Mouse (Mus musculus) forebrain, postnatal 0 days (tissue): ENCODE measurements around the gene Zfpm1. TPM values are rescaled to one million over a fixed set of nuclear protein-coding genes. Genes with fewer than 3 reads are reported as not detected.

Source experiments
- ATAC-seq: fragments of 200-750 bp; cut with Nextera tagmentation; 2 replicates; pipeline ENCODE4 v1.8.0; 2017; ENCODE audit warnings: mild to moderate bottlenecking, moderate library complexity
- DNase-seq: peaks from one replicate; pipeline ENCODE4 v3.0.0-alpha.2; 2015
- H3K27ac ChIP-seq: fragments of 300-500 bp; sonication (generic); 2 replicates; pipeline ENCODE4 v1.5.1; 2014; ENCODE audit warnings: low read depth, mild to moderate bottlenecking, antibody characterized with exemption, low read length, moderate library complexity, mixed read lengths
- H3K27me3 ChIP-seq: fragments of 300-500 bp; sonication (generic); 2 replicates; pipeline ENCODE4 v1.6.1; 2014; ENCODE audit warnings: mild to moderate bottlenecking, low read length, mixed read lengths; ENCODE audit not compliant: insufficient read depth
- H3K36me3 ChIP-seq: fragments of 300-500 bp; sonication (generic); 2 replicates; pipeline ENCODE4 v1.6.1; 2014; ENCODE audit warnings: mild to moderate bottlenecking, moderate library complexity; ENCODE audit not compliant: insufficient read depth
- H3K4me1 ChIP-seq: fragments of 300-500 bp; sonication (generic); 2 replicates; pipeline ENCODE4 v1.6.1; 2014; ENCODE audit warnings: antibody characterized with exemption; ENCODE audit not compliant: insufficient read depth
- H3K4me2 ChIP-seq: fragments of 300-500 bp; sonication (generic); 2 replicates; pipeline ENCODE4 v1.6.1; 2014; ENCODE audit warnings: low read depth, mild to moderate bottlenecking, moderate library complexity
- H3K4me3 ChIP-seq: fragments of 300-500 bp; sonication (generic); 2 replicates; pipeline ENCODE4 v1.5.1; 2014; ENCODE audit warnings: low read depth, low read length, mixed read lengths
- H3K9ac ChIP-seq: fragments of 300-500 bp; sonication (generic); 2 replicates; pipeline ENCODE4 v1.6.1; 2014; ENCODE audit warnings: mild to moderate bottlenecking
- H3K9me3 ChIP-seq: fragments of 300-500 bp; sonication (generic); 2 replicates; pipeline ENCODE4 v1.6.1; 2016; ENCODE audit warnings: low read length
- CTCF ChIP-seq: sonication (generic); IDR thresholded peaks from 2 replicates; pipeline ENCODE4 v1.5.1; 2016; ENCODE audit warnings: antibody characterized with exemption, control low read depth, low read depth
- WGBS: fragments of 180-500 bp; shearing (Covaris S2); extraction: QIAGEN DNeasy Blood & Tissue Kit; methylation state at CpG from one replicate; pipeline ENCODE4 v1.1.7; 2014; 5-methylcytosine and 5-hydroxymethylcytosine counted together
- polyA plus RNA-seq: library from polyadenylated mRNA; unstranded; fragments of >200 nt; fragmentation: Nextera tagmentation; extraction: Ambion mirVana; gene quantifications from 2 replicates; pipeline ENCODE4 v1.2.1, GENCODE M21; 2015
- total RNA-seq: library from RNA; depleted of rRNA; stranded (reverse); fragments of >200 nt; gene quantifications from 2 replicates; pipeline ENCODE4 v1.2.3, GENCODE M21; 2014

Gene Zfpm1
- total and polyA plus RNA-seq, 2 experiments from 2014 or later: 1.1 to 10.1 TPM

GRCm38 (mm10) chr8:122360696-122361416, 78.9 kb downstream of the Zfpm1 start, which contains the start of gene Trhr2:
Gene Trhr2 (minus strand): TSS chr8:122360746.
- TF ChIP-seq CTCF: no peak
- H3K9me3 ChIP-seq: no peaks in the 10 kb centered on the region
- H3K36me3 ChIP-seq: no peaks in the 10 kb centered on the region
- no peak within 1 kb of the TSS for H3K4me2 ChIP-seq
- no peak within 1 kb of the TSS for H3K9ac ChIP-seq
- no peak within 1 kb of the TSS for H3K27ac ChIP-seq
- DNase-seq: no peak
- H3K4me3 ChIP-seq: no peak within 1 kb of the TSS
- 74% methylated on average over 7 of the region's 7 CpGs for WGBS
- no peaks in the 10 kb centered on the region for H3K4me1 ChIP-seq
- ATAC-seq: no peak
- H3K27me3 ChIP-seq: peaks cover 7% of the 10 kb centered on the region; the same call in 1 of the 2 replicates

GRCm38 (mm10) chr8:122362271-122362670, 80.3 kb downstream of the Zfpm1 start:
- DNase-seq (no peak), ATAC-seq (no peak)
- H3K36me3 ChIP-seq: no peaks in the 10 kb centered on the region
- H3K4me1 ChIP-seq: no peaks in the 10 kb centered on the region
- no peak overlapping the region for H3K4me2 ChIP-seq
- no peak overlapping the region for H3K4me3 ChIP-seq
- H3K27ac ChIP-seq: no peak overlapping the region
- TF ChIP-seq CTCF: no peak
- H3K27me3 ChIP-seq: peaks cover 7% of the 10 kb centered on the region; the same call in 1 of the 2 replicates
- no peaks in the 10 kb centered on the region for H3K9me3 ChIP-seq
- 44% methylated on average over 5 of the region's 5 CpGs for WGBS
- no peak overlapping the region for H3K9ac ChIP-seq

DNA sequence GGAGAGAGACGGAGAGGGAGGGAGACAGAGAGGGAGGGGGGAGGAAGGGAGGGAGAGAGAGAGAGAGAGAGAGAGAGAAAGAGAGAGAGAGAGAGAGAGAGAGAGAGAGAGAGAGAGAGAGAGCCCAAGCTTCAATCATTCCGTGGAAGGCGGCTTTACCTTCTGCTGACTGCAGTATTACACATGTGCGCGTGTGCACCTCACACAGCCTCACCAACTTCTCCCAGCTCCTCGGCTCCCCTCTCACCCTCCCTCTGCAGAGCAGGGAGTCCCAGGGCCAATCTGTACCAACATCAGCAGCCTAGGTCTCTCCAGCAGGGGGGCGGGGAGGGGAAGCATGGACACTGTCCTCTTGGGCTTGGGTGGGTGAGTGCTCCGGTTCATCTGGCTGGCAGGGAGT, 81.0 kb downstream of the Zfpm1 start:
- 32% methylated on average over 8 of the region's 8 CpGs for WGBS
- peaks cover 7% of the 10 kb centered on the region; the same call in 1 of the 2 replicates for H3K27me3 ChIP-seq
- no peaks in the 10 kb centered on the region for H3K4me1 ChIP-seq
- no peak overlapping the region for H3K9ac ChIP-seq
- no peaks in the 10 kb centered on the region for H3K36me3 ChIP-seq
- H3K27ac ChIP-seq: no peak overlapping the region
- no peak overlapping the region for H3K4me2 ChIP-seq
- ATAC-seq (peak; percentile 55; the same call in 1 of the 2 replicates), DNase-seq (no peak)
- H3K4me3 ChIP-seq: no peak overlapping the region
- TF ChIP-seq CTCF: no peak
- no peaks in the 10 kb centered on the region for H3K9me3 ChIP-seq

DNA sequence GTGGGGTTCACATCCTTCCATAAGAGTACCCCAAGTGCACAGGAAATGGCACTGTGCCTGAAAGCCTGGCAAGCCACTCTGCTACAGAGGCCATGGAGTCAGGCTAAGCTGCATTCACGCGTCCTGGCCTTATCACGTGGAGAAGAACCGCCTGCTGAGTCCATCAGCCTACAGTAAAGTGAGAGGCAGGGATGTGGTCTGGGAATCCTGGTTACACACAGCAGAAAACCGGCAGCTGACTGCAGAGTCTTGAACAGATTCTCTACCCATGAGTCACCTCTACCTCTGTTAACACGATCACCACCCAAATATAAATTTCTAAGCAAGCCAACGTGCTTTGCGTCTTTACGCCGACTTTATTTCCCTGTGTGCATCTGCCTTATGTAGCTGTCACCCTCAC, 86.6 kb downstream of the Zfpm1 start:
- H3K4me1 ChIP-seq: no peaks in the 10 kb centered on the region
- 77% methylated on average over 10 of the region's 10 CpGs for WGBS
- no peak for ATAC-seq
- H3K27me3 ChIP-seq: peaks cover 3% of the 10 kb centered on the region; the same call in 1 of the 2 replicates
- no peaks in the 10 kb centered on the region for H3K36me3 ChIP-seq
- H3K9me3 ChIP-seq: no peaks in the 10 kb centered on the region
- H3K27ac ChIP-seq: no peak overlapping the region
- no peak overlapping the region for H3K4me3 ChIP-seq
- no peak for DNase-seq
- H3K9ac ChIP-seq: no peak overlapping the region
- no peak overlapping the region for H3K4me2 ChIP-seq
- no peak for TF ChIP-seq CTCF

- Histone ChIP-seq H3K4me1 (no peaks in the 10 kb centered on the region), H3K4me2 (no peak overlapping the region), H3K4me3 (no peak overlapping the region), H3K36me3 (no peaks in the 10 kb centered on the region), H3K27ac (no peak overlapping the region), H3K9ac (no peak overlapping the region), H3K9me3 (no peaks in the 10 kb centered on the region), H3K27me3 (no peaks in the 10 kb centered on the region)
- TF ChIP-seq CTCF: peak; percentile 78
- peak; percentile 42 for ATAC-seq
- DNase-seq: peak; percentile 61
- 14% methylated on average over 9 of the region's 9 CpGs for WGBS
These were observed 87.7 kb downstream of the Zfpm1 start for GRCm38 (mm10) chr8:122369665-122370064.

- Histone ChIP-seq H3K27me3 (no peaks in the 10 kb centered on the region), H3K9ac (no peak overlapping the region), H3K4me1 (no peaks in the 10 kb centered on the region), H3K36me3 (no peaks in the 10 kb centered on the region), H3K4me2 (no peak overlapping the region), H3K27ac (no peak overlapping the region), H3K4me3 (no peak overlapping the region), H3K9me3 (no peaks in the 10 kb centered on the region)
- ATAC-seq: no peak
- DNase-seq: no peak
- WGBS: 75% methylated on average over 6 of the region's 6 CpGs
- TF ChIP-seq CTCF: no peak
These were observed 89.8 kb downstream of the Zfpm1 start for GRCm38 (mm10) chr8:122371706-122372105.

GRCm38 (mm10) chr8:122375320-122375719, 93.4 kb downstream of the Zfpm1 start:
- Histone ChIP-seq H3K4me3 (no peak overlapping the region), H3K4me1 (peaks cover 10% of the 10 kb centered on the region), H3K9me3 (no peaks in the 10 kb centered on the region), H3K9ac (no peak overlapping the region), H3K27me3 (no peaks in the 10 kb centered on the region), H3K36me3 (peaks cover 5% of the 10 kb centered on the region), H3K4me2 (no peak overlapping the region), H3K27ac (no peak overlapping the region)
- 94% methylated on average over 7 of the region's 7 CpGs for WGBS
- TF ChIP-seq CTCF: no peak
- DNase-seq (no peak), ATAC-seq (no peak)
